Mouse (Mus musculus) intestine, embryonic 15.5 days (tissue): Measurements from ENCODE around the gene Fxr2. TPM values are rescaled to one million over a fixed set of nuclear protein-coding genes. Genes with fewer than 3 reads are reported as not detected.
"Not testable (repeated sequence)": the region's sequence is repeated elsewhere in the genome, so short reads cannot be mapped to it uniquely, and the experiment has no call there.

ENCODE experiments used
- ATAC-seq: fragments of 200-750 bp; cut with Nextera tagmentation; 2 replicates; pipeline ENCODE4 v1.8.0; 2017; ENCODE audit warnings: moderate TSS enrichment, moderate library complexity
- H3K27ac ChIP-seq: fragments of 300-500 bp; sonication (generic); 2 replicates; pipeline ENCODE4 v1.5.1; 2015; ENCODE audit warnings: mild to moderate bottlenecking, inconsistent platforms
- H3K27me3 ChIP-seq: fragments of 300-500 bp; sonication (generic); replicated peaks from 2 replicates; pipeline ENCODE4 v1.6.1; 2015; ENCODE audit warnings: inconsistent platforms
- H3K36me3 ChIP-seq: fragments of 300-500 bp; sonication (generic); 2 replicates; pipeline ENCODE4 v1.6.1; 2015; ENCODE audit warnings: inconsistent platforms
- H3K4me1 ChIP-seq: fragments of 300-500 bp; sonication (generic); replicated peaks from 2 replicates; pipeline ENCODE4 v1.6.1; 2015; ENCODE audit warnings: inconsistent platforms
- H3K4me2 ChIP-seq: fragments of 300-500 bp; sonication (generic); replicated peaks from 2 replicates; pipeline ENCODE4 v1.6.1; 2015; ENCODE audit warnings: mild to moderate bottlenecking, inconsistent platforms
- H3K4me3 ChIP-seq: fragments of 300-500 bp; sonication (generic); replicated peaks from 2 replicates; pipeline ENCODE4 v1.5.1; 2015; ENCODE audit warnings: inconsistent platforms
- H3K9ac ChIP-seq: fragments of 300-500 bp; sonication (generic); 2 replicates; pipeline ENCODE4 v1.6.1; 2015; ENCODE audit warnings: inconsistent platforms
- H3K9me3 ChIP-seq: fragments of 300-500 bp; sonication (generic); 2 replicates; pipeline ENCODE4 v1.6.1; 2016; ENCODE audit warnings: inconsistent platforms
- WGBS: fragments of 180-500 bp; shearing (Covaris S2); methylation state at CpG from one replicate; pipeline ENCODE4 v1.1.7; 2015; 5-methylcytosine and 5-hydroxymethylcytosine counted together
- polyA plus RNA-seq: library from polyadenylated mRNA; unstranded; fragments of >200 nt; fragmentation: Nextera tagmentation; extraction: Ambion mirVana; gene quantifications from 2 replicates; pipeline ENCODE4 v1.2.1, GENCODE M21; 2015

Fxr2 gene
- polyA plus RNA-seq, 1 experiment from 2014 or later: 15.6 TPM

DNA sequence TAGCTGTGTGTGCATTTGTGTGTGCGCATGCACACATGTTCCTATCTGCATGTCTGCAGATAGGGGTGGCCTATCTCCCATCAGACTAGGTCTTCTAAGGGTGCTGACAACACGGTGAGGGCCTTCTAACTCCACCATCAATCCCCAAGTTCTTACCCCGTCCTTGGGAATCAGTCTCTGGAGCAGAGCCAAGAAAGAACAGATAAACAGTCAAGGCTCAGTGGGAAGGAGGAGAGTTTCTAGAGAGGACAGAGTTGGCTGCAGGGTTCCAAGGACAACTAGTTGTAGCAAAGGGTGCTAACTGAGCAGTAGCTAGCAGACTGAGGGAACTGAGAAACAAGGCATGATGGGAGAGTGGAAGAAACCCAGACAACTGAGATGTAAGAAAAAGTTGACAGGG is 31.0 kb upstream of the Fxr2 start:
- H3K27me3 ChIP-seq: peaks cover 15% of the 10 kb centered on the region
- H3K4me1 ChIP-seq: peaks cover 50% of the 10 kb centered on the region
- no peaks in the 10 kb centered on the region for H3K36me3 ChIP-seq
- ATAC-seq: no peak
- H3K4me2 ChIP-seq: no peak overlapping the region
- H3K9me3 ChIP-seq: no peaks in the 10 kb centered on the region
- no peak overlapping the region for H3K4me3 ChIP-seq
- no peak overlapping the region for H3K27ac ChIP-seq
- 57% methylated on average over 3 of the region's 3 CpGs for WGBS
- H3K9ac ChIP-seq: no peak overlapping the region

DNA sequence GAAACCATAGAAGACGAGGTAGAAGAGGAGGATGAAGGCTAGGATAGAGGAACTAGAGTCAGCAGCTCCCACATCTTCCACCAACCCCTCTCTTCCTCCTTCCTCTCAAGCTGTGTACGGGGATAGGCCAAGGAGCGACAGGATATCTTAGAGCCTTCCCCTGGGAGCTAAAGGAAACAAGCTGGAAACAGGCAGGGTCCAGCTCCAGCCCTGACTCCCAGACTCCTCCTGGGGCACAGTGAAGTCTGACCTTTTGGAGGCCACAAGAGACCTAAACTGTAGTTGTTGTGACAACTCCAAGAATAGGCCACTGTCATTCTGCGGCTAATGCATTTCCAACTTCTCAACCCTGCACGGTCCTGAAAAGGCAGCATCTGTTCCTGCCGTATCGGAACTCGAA is 29.3 kb upstream of the Fxr2 start:
- Histone ChIP-seq H3K4me3 (no peak overlapping the region), H3K4me2 (no peak overlapping the region), H3K27me3 (peaks cover 15% of the 10 kb centered on the region), H3K36me3 (no peaks in the 10 kb centered on the region), H3K9me3 (no peaks in the 10 kb centered on the region), H3K27ac (no peak overlapping the region), H3K4me1 (peaks cover 50% of the 10 kb centered on the region), H3K9ac (no peak overlapping the region)
- ATAC-seq: no peak
- WGBS: 86% methylated on average over 8 of the region's 8 CpGs

GRCm38 (mm10) chr11:69604347-69604746 is 28.4 kb upstream of the Fxr2 start:
- H3K27ac ChIP-seq: no peak overlapping the region
- no peaks in the 10 kb centered on the region for H3K9me3 ChIP-seq
- no peak overlapping the region; the same call in 1 of the 2 replicates for H3K9ac ChIP-seq
- H3K4me1 ChIP-seq: peaks cover 47% of the 10 kb centered on the region
- 53% methylated on average over 3 of the region's 3 CpGs for WGBS
- peak overlapping the region; percentile 59; the same call in 1 of the 2 replicates for H3K4me3 ChIP-seq
- peak overlapping the region; percentile 100 for H3K4me2 ChIP-seq
- ATAC-seq: no peak
- peaks cover 15% of the 10 kb centered on the region for H3K27me3 ChIP-seq
- H3K36me3 ChIP-seq: no peaks in the 10 kb centered on the region

DNA sequence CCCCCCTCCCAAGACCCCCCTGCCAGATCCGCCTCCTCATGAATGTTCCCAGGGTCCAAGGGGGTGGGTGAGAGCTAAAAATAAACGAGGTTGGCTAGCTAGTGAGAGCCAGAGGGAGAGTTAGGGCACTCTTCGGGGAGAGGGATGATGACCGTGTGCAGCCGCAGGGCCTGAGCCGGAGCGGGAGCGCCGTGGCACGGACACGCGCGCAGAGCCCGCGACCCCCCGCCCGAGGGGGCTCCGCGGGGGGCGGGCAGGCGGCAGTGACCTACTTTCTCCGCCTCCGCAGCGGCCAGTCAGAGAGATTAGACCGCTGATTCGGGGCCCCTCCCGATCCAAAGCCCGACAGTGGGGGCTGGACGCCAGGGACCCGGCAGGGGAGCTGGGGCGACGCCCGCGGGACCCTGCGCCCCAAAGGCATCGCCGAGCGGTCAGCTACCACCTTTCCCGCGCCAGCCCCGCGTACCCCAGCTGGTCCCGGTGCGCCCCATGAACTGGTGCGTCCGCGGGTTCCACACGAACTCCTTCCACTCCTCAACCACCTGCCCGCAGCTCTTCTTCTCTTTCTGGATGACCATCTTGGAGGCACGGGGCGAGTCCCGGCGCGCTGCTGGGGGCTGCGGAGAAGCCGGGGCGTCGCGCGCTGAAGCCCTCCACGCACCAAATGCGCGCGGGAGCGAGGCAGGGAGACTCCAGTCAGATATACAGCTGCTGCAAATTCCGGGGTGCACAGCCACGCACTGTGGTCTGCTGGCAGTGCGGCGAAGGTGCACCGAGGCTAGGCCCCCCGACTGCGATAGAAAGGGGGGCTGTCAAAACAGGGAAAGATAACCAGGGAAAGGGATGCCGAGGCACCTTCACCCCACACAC is 27.8 kb upstream of the Fxr2 start:
- Histone ChIP-seq H3K27ac (no peak overlapping the region), H3K36me3 (no peaks in the 10 kb centered on the region), H3K4me2 (peak overlapping the region; percentile 100), H3K27me3 (peaks cover 15% of the 10 kb centered on the region), H3K4me1 (peaks cover 41% of the 10 kb centered on the region), H3K9me3 (no peaks in the 10 kb centered on the region), H3K4me3 (peak overlapping the region; percentile 59), H3K9ac (peak overlapping the region; percentile 39)
- 1% methylated on average over 70 of the region's 73 CpGs for WGBS
- ATAC-seq: peak; percentile 45

DNA sequence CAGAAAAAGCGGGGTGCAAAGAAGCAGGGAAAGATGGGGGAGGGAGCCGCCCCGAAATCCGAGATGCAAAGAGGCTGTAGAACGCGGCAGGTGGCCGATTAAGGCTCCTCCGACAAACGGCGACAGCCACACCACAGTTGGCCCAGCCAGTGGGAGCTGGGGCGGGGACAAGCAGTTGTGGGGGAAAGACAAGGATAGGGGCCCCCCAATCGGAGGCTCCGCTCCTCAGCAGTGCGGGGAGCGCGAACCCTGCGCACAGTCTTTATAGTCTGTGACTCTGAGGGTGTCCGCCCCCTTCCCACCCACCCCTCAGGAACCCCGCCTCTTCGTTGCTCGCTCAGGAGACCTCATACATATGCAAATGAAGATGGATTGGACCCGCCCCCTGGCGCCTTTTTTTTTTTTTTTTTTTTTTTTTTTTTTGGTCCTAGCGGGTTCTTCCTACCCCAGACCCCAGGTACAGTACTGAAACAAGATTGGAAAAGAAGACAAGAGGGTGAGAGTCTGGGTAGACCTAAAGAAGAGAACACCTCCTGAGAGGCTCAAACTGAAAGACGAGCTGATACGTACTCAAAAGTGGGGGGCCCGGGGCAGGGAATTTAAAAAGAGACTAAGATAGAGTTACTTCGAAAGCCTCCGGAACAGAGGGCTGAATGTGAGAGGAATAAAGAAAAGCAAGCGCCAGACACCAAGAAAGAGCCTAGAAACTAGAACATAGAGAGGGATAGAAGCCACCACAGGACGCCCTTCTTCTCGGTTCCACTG is 26.9 kb upstream of the Fxr2 start, which contains the start of gene Atp1b2:
Atp1b2 (minus strand) TSS at position 217 of the 765 bp plus-strand sequence.
- Histone ChIP-seq H3K4me2 (peak within 1 kb of the TSS; percentile 100), H3K9ac (peak within 1 kb of the TSS; percentile 39), H3K36me3 (no peaks in the 10 kb centered on the region), H3K4me3 (peak within 1 kb of the TSS; percentile 59), H3K9me3 (no peaks in the 10 kb centered on the region), H3K27me3 (peaks cover 15% of the 10 kb centered on the region), H3K4me1 (peaks cover 32% of the 10 kb centered on the region; the same call in 1 of the 2 replicates), H3K27ac (no peak within 1 kb of the TSS)
- peak; percentile 95 for ATAC-seq
- WGBS: 2% methylated on average over 32 of the region's 32 CpGs

DNA sequence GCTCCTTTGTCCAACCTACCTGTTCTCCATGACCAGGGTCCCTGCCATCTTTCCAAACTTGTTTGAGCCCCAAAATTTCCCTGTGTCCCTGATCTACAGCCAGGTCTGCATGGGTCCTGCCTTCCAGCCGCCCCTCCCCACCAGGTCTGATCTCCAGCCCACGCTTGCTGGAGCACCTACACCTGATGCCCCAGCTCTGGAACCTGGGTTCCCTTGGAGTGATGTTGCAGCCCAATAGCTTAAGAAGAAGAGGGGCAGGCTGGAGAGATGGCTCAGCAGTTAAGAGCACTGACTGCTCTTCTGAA is 26.3 kb upstream of the Fxr2 start:
- H3K4me3 ChIP-seq: peak overlapping the region; percentile 59
- H3K4me1 ChIP-seq: peaks cover 28% of the 10 kb centered on the region; the same call in 1 of the 2 replicates
- H3K36me3 ChIP-seq: no peaks in the 10 kb centered on the region
- WGBS: 58% methylated on average over 2 of the region's 2 CpGs
- H3K27me3 ChIP-seq: peaks cover 15% of the 10 kb centered on the region
- H3K4me2 ChIP-seq: peak overlapping the region; percentile 100
- H3K9ac ChIP-seq: 0 out of 2 replicates have a peak overlapping the region, but pooled peaks have one; percentile 3
- H3K27ac ChIP-seq: no peak overlapping the region
- no peak for ATAC-seq
- no peaks in the 10 kb centered on the region for H3K9me3 ChIP-seq

DNA sequence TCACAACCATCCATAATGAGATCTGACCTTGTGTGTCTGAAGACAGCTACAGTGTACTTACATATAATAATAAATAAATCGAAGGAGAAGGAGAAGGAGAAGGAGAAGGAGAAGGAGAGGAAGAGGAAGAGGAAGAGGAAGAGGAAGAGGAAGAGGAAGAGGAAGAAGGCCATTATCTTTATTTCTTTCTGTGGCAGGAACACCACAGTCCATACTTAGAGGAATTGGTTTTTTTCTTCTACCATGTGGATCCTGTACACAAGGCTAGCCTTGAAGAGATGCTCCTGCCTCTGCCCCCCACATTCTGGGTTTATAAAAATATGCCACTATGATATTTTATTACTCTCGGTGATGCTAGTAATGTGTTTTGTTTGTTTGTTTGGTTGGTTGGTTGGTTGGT is 26.0 kb upstream of the Fxr2 start:
- H3K4me2 ChIP-seq: no peak overlapping the region
- WGBS: 85% methylated on average over 2 of the region's 2 CpGs
- ATAC-seq: no peak
- no peak overlapping the region for H3K9ac ChIP-seq
- H3K4me1 ChIP-seq: peaks cover 25% of the 10 kb centered on the region; the same call in 1 of the 2 replicates
- H3K36me3 ChIP-seq: no peaks in the 10 kb centered on the region
- H3K27ac ChIP-seq: no peak overlapping the region
- H3K4me3 ChIP-seq: no peak overlapping the region
- H3K27me3 ChIP-seq: peaks cover 15% of the 10 kb centered on the region
- no peaks in the 10 kb centered on the region for H3K9me3 ChIP-seq

- no peak overlapping the region for H3K4me3 ChIP-seq
- no peak overlapping the region for H3K4me2 ChIP-seq
- peaks cover 15% of the 10 kb centered on the region; the same call in 1 of the 2 replicates for H3K27me3 ChIP-seq
- 82% methylated on average over 3 of the region's 3 CpGs for WGBS
- no peak overlapping the region for H3K9ac ChIP-seq
- no peak for ATAC-seq
- no peak overlapping the region for H3K27ac ChIP-seq
- H3K36me3 ChIP-seq: no peaks in the 10 kb centered on the region
- peaks cover 18% of the 10 kb centered on the region; the same call in 1 of the 2 replicates for H3K4me1 ChIP-seq
- H3K9me3 ChIP-seq: no peaks in the 10 kb centered on the region
These were observed 24.3 kb upstream of the Fxr2 start for GRCm38 (mm10) chr11:69608525-69608924.

GRCm38 (mm10) chr11:69609416-69609815 is 23.4 kb upstream of the Fxr2 start:
- no peaks in the 10 kb centered on the region for H3K9me3 ChIP-seq
- WGBS: 60% methylated on average over 7 of the region's 7 CpGs
- H3K36me3 ChIP-seq: no peaks in the 10 kb centered on the region
- peaks cover 18% of the 10 kb centered on the region for H3K4me1 ChIP-seq
- peaks cover 7% of the 10 kb centered on the region; the same call in 1 of the 2 replicates for H3K27me3 ChIP-seq
- no peak for ATAC-seq
- H3K4me2 ChIP-seq: no peak overlapping the region
- H3K9ac ChIP-seq: no peak overlapping the region
- H3K4me3 ChIP-seq: no peak overlapping the region
- no peak overlapping the region for H3K27ac ChIP-seq

DNA sequence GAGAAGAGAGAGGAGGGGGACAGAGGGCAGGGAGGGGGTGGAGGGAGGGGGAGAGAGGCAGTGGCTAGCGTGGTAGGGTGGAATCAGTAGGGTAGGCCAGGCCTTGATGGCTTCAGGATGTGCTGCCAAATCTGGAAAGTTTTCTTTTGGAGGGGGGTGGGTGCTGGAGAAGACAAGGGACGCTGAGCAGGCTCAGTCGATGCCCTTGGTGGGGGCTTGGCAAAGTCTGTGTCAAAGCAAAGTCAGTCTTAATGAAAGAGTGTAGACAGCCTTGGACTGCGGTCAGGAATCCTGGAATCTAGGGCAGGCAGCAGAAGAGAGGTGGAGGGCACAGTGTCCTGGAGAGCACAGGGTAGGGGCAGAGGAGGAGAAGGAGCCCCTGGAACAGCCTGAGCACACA is 21.9 kb upstream of the Fxr2 start:
- Histone ChIP-seq H3K27ac (no peak overlapping the region), H3K9ac (no peak overlapping the region), H3K27me3 (no peaks in the 10 kb centered on the region), H3K36me3 (no peaks in the 10 kb centered on the region), H3K4me3 (no peak overlapping the region), H3K9me3 (no peaks in the 10 kb centered on the region), H3K4me1 (peaks cover 8% of the 10 kb centered on the region; the same call in 1 of the 2 replicates), H3K4me2 (no peak overlapping the region)
- no peak for ATAC-seq
- 58% methylated on average over 4 of the region's 4 CpGs for WGBS

DNA sequence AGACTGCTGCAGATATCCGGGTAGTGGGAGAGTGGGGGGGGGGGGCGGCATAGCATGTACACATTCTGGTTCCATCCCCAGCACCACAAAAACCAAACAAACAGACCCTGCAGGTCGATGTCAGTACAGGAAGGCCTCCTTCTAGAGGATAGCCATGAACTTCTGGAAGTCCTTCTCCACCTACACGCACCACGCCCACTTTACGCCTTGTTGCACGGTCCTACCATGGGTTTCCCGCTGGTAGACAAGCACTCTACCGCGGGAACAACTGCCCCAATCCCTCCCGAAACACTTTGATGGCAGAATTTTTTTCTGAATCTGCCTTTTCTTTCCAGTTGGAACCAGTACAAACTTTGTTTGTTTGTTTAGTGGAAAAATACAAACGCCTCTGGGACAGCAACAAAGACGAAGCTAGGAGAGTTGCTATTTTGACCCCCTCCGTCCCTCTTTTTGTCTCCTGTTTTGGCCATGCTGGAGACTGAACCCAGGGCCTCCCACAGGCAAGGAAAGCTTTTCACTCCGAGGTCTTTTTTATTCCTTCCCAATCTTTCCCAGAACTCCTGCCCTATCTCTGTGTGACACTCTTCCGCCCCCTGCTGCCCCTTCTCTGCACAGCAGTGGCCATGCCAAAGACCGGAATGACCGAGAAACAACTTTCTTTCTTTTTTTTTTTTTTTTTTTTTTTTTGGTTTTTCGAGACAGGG is 19.1 kb upstream of the Fxr2 start:
- no peaks in the 10 kb centered on the region for H3K36me3 ChIP-seq
- H3K4me3 ChIP-seq: no peak overlapping the region
- H3K27ac ChIP-seq: no peak overlapping the region
- peak; percentile 80 for ATAC-seq
- peak overlapping the region; percentile 44 for H3K4me2 ChIP-seq
- H3K9ac ChIP-seq: 0 out of 2 replicates have a peak overlapping the region, but pooled peaks have one; percentile 17
- no peaks in the 10 kb centered on the region; the same call in 1 of the 2 replicates for H3K27me3 ChIP-seq
- 12% methylated on average over 19 of the region's 19 CpGs for WGBS
- no peaks in the 10 kb centered on the region for H3K9me3 ChIP-seq
- peaks cover 4% of the 10 kb centered on the region; the same call in 1 of the 2 replicates for H3K4me1 ChIP-seq

DNA sequence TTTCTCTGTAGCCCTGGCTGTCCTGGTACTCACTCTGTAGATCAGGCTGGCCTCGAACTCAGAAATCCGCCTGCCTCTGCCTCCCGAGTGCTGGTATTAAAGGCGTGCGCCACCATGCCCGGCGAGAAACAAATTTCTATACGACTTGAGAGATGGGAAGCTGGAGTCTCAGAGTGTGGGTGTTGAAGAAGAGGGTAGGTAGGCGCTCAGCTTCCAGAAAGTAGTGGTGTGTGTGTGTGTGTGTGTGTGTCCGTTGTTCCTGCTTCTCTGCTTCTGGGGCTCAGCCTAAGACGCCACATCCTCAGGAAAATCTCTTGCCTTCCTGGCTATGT is 18.6 kb upstream of the Fxr2 start:
- H3K4me1 ChIP-seq, H3K9me3 ChIP-seq, H3K9ac ChIP-seq, H3K27me3 ChIP-seq, H3K27ac ChIP-seq, H3K4me3 ChIP-seq, H3K36me3 ChIP-seq: not testable (repeated sequence)
- H3K4me2 ChIP-seq: peak overlapping the region; percentile 44
- WGBS: 56% methylated on average over 11 of the region's 11 CpGs
- ATAC-seq: peak; percentile 22; the same call in 1 of the 2 replicates
